Mouse (Mus musculus): ENCODE data around the gene Zfp839. TPM values are rescaled to one million over a fixed set of nuclear protein-coding genes. Genes with fewer than 3 reads are reported as not detected.
"Not testable (repeated sequence)": the region's sequence is repeated elsewhere in the genome, so short reads cannot be mapped to it uniquely, and the experiment has no call there.

The Zfp839 gene
- polyA plus RNA-seq, 1 experiment from 2014 or later, result 2.2 TPM

GRCm38 (mm10) chr12:110854786-110855737 is 5.0 kb downstream of the Zfp839 start:
- H3K4me2 ChIP-seq (ENCODE audit: low read depth, low read length), result no peak overlapping the region
- no peaks in the 10 kb centered on the region for H3K4me1 ChIP-seq (ENCODE audit: control insufficient read depth, insufficient read depth, low read length)
- 88% methylated on average over 32 of the region's 32 CpGs for WGBS
- ATAC-seq (replicated peaks; ENCODE audit: insufficient number of reproducible peaks, low FRiP score, low TSS enrichment, low read depth) (no peak), DNase-seq (ENCODE audit: low spot score) (no peak)
- H3K27ac ChIP-seq (replicated peaks; ENCODE audit: low read depth, low read length), result no peak overlapping the region
- H3K4me3 ChIP-seq (ENCODE audit: low read depth, low read length), result no peak overlapping the region
- no peaks in the 10 kb centered on the region for H3K27me3 ChIP-seq (ENCODE audit: control insufficient read depth, insufficient read depth, low read length)
- H3K36me3 ChIP-seq (replicated peaks; ENCODE audit: control insufficient read depth, insufficient read depth, low read depth, low read length), result no peaks in the 10 kb centered on the region
- H3K9ac ChIP-seq (replicated peaks; ENCODE audit: low read length), result no peak overlapping the region
- no peaks in the 10 kb centered on the region for H3K9me3 ChIP-seq (replicated peaks; ENCODE audit: control insufficient read depth, low read length)

- 74% methylated on average over 7 of the region's 7 CpGs for WGBS
- H3K27me3 ChIP-seq (ENCODE audit: control insufficient read depth, insufficient read depth, low read length), result no peaks in the 10 kb centered on the region
- no peaks in the 10 kb centered on the region for H3K36me3 ChIP-seq (replicated peaks; ENCODE audit: control insufficient read depth, insufficient read depth, low read depth, low read length)
- no peaks in the 10 kb centered on the region for H3K4me1 ChIP-seq (ENCODE audit: control insufficient read depth, insufficient read depth, low read length)
- H3K27ac ChIP-seq (replicated peaks; ENCODE audit: low read depth, low read length), result no peak overlapping the region
- no peaks in the 10 kb centered on the region for H3K9me3 ChIP-seq (replicated peaks; ENCODE audit: control insufficient read depth, low read length)
- ATAC-seq (replicated peaks; ENCODE audit: insufficient number of reproducible peaks, low FRiP score, low TSS enrichment, low read depth), result no peak
- no peak overlapping the region for H3K4me2 ChIP-seq (ENCODE audit: low read depth, low read length)
- H3K9ac ChIP-seq (replicated peaks; ENCODE audit: low read length), result no peak overlapping the region
- DNase-seq (ENCODE audit: low spot score), result no peak
- no peak overlapping the region for H3K4me3 ChIP-seq (ENCODE audit: low read depth, low read length)
Observed at GRCm38 (mm10) chr12:110857196-110857595, 7.1 kb downstream of the Zfp839 start.

GRCm38 (mm10) chr12:110858681-110859080 is 8.6 kb downstream of the Zfp839 start:
- not testable (repeated sequence) for ATAC-seq (replicated peaks; ENCODE audit: insufficient number of reproducible peaks, low FRiP score, low TSS enrichment, low read depth)
- WGBS, result 94% methylated on average over 15 of the region's 15 CpGs

DNA sequence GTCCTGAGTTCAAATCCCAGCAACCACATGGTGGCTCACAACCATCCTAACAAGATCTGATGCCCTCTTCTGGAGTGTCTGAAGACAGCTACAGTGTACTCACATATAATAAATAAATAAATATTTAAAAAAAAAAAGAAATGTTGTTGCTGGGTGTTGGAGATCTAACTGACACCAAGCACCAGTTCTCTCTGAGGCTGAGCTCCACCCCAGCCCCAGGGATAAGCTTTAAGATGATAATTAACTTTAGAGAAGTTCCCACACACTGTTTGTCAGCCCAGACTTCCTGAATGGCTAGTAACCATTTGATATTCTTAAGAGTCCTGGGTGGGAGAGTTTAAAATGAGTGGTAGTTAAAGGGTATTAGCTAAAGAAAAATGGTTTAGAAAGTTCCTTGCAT is 10.2 kb downstream of the Zfp839 start:
- Histone ChIP-seq H3K27ac (replicated peaks; ENCODE audit: low read depth, low read length) (no peak overlapping the region), H3K27me3 (ENCODE audit: control insufficient read depth, insufficient read depth, low read length) (no peaks in the 10 kb centered on the region), H3K4me3 (ENCODE audit: low read depth, low read length) (no peak overlapping the region), H3K9me3 (replicated peaks; ENCODE audit: control insufficient read depth, low read length) (no peaks in the 10 kb centered on the region), H3K9ac (replicated peaks; ENCODE audit: low read length) (no peak overlapping the region), H3K36me3 (replicated peaks; ENCODE audit: control insufficient read depth, insufficient read depth, low read depth, low read length) (no peaks in the 10 kb centered on the region), H3K4me2 (ENCODE audit: low read depth, low read length) (no peak overlapping the region), H3K4me1 (ENCODE audit: control insufficient read depth, insufficient read depth, low read length) (no peaks in the 10 kb centered on the region)
- ATAC-seq (replicated peaks; ENCODE audit: insufficient number of reproducible peaks, low FRiP score, low TSS enrichment, low read depth), result no peak
- DNase-seq (ENCODE audit: low spot score), result no peak

More at GRCm38 (mm10) chr12:110858681-110859080, 8.6 kb downstream of the Zfp839 start:
- not testable (repeated sequence) for H3K27ac ChIP-seq (replicated peaks; ENCODE audit: low read depth, low read length); H3K9me3 ChIP-seq (replicated peaks; ENCODE audit: control insufficient read depth, low read length); H3K27me3 ChIP-seq (ENCODE audit: control insufficient read depth, insufficient read depth, low read length); H3K4me1 ChIP-seq (ENCODE audit: control insufficient read depth, insufficient read depth, low read length); H3K4me3 ChIP-seq (ENCODE audit: low read depth, low read length); DNase-seq (ENCODE audit: low spot score); H3K4me2 ChIP-seq (ENCODE audit: low read depth, low read length); H3K9ac ChIP-seq (replicated peaks; ENCODE audit: low read length); H3K36me3 ChIP-seq (replicated peaks; ENCODE audit: control insufficient read depth, insufficient read depth, low read depth, low read length)

- WGBS, result 72% methylated on average over 7 of the region's 7 CpGs
- no peaks in the 10 kb centered on the region for H3K9me3 ChIP-seq (replicated peaks; ENCODE audit: control insufficient read depth, low read length)
Observed at GRCm38 (mm10) chr12:110861256-110861655, 11.2 kb downstream of the Zfp839 start.

DNA sequence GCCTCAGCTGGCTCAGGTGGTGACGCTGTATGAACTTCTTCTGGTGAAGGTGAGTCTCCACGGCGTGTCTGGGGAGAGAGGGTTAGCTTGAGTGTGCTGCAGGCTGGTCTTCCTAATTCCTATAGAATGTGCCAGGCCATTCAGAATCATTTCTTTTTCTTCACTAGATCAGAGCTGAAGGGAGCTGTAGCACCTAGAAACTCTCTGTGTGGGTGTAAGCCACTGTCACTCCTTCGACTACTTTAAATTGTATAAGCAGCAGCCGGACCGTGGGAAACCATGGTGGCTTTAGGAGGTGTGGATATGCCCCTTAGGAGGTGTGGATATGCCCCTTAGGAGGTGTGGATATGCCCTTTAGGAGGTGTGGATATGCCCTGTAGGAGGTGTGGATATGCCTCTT is 14.0 kb downstream of the Zfp839 start:
- Histone ChIP-seq H3K36me3 (replicated peaks; ENCODE audit: control insufficient read depth, insufficient read depth, low read depth, low read length) (peaks cover 3% of the 10 kb centered on the region), H3K4me3 (ENCODE audit: low read depth, low read length) (no peak overlapping the region), H3K27ac (replicated peaks; ENCODE audit: low read depth, low read length) (no peak overlapping the region), H3K4me2 (ENCODE audit: low read depth, low read length) (no peak overlapping the region), H3K4me1 (ENCODE audit: control insufficient read depth, insufficient read depth, low read length) (no peaks in the 10 kb centered on the region), H3K9ac (replicated peaks; ENCODE audit: low read length) (no peak overlapping the region), H3K27me3 (ENCODE audit: control insufficient read depth, insufficient read depth, low read length) (no peaks in the 10 kb centered on the region), H3K9me3 (replicated peaks; ENCODE audit: control insufficient read depth, low read length) (no peaks in the 10 kb centered on the region)
- ATAC-seq (replicated peaks; ENCODE audit: insufficient number of reproducible peaks, low FRiP score, low TSS enrichment, low read depth), result no peak
- DNase-seq (ENCODE audit: low spot score), result no peak
- WGBS, result 91% methylated on average over 6 of the region's 6 CpGs

More at GRCm38 (mm10) chr12:110861256-110861655, 11.2 kb downstream of the Zfp839 start:
- Histone ChIP-seq H3K27ac (replicated peaks; ENCODE audit: low read depth, low read length) (no peak overlapping the region), H3K27me3 (ENCODE audit: control insufficient read depth, insufficient read depth, low read length) (no peaks in the 10 kb centered on the region), H3K9ac (replicated peaks; ENCODE audit: low read length) (no peak overlapping the region), H3K4me1 (ENCODE audit: control insufficient read depth, insufficient read depth, low read length) (no peaks in the 10 kb centered on the region), H3K36me3 (replicated peaks; ENCODE audit: control insufficient read depth, insufficient read depth, low read depth, low read length) (no peaks in the 10 kb centered on the region; the same call in 1 of the 2 replicates), H3K4me3 (ENCODE audit: low read depth, low read length) (no peak overlapping the region), H3K4me2 (ENCODE audit: low read depth, low read length) (no peak overlapping the region)
- no peak for ATAC-seq (replicated peaks; ENCODE audit: insufficient number of reproducible peaks, low FRiP score, low TSS enrichment, low read depth)
- no peak for DNase-seq (ENCODE audit: low spot score)

GRCm38 (mm10) chr12:110865571-110865970 is 15.5 kb downstream of the Zfp839 start:
- H3K9ac ChIP-seq (replicated peaks; ENCODE audit: low read length), result no peak overlapping the region
- no peaks in the 10 kb centered on the region for H3K27me3 ChIP-seq (ENCODE audit: control insufficient read depth, insufficient read depth, low read length)
- peaks cover 3% of the 10 kb centered on the region for H3K36me3 ChIP-seq (replicated peaks; ENCODE audit: control insufficient read depth, insufficient read depth, low read depth, low read length)
- no peak overlapping the region for H3K4me2 ChIP-seq (ENCODE audit: low read depth, low read length)
- DNase-seq (ENCODE audit: low spot score) (no peak), ATAC-seq (replicated peaks; ENCODE audit: insufficient number of reproducible peaks, low FRiP score, low TSS enrichment, low read depth) (0 out of 2 replicates have a peak, but pooled peaks have one; percentile 21)
- no peak overlapping the region for H3K4me3 ChIP-seq (ENCODE audit: low read depth, low read length)
- 63% methylated on average over 5 of the region's 6 CpGs for WGBS
- H3K9me3 ChIP-seq (replicated peaks; ENCODE audit: control insufficient read depth, low read length), result no peaks in the 10 kb centered on the region
- H3K27ac ChIP-seq (replicated peaks; ENCODE audit: low read depth, low read length), result no peak overlapping the region
- H3K4me1 ChIP-seq (ENCODE audit: control insufficient read depth, insufficient read depth, low read length), result no peaks in the 10 kb centered on the region

DNA sequence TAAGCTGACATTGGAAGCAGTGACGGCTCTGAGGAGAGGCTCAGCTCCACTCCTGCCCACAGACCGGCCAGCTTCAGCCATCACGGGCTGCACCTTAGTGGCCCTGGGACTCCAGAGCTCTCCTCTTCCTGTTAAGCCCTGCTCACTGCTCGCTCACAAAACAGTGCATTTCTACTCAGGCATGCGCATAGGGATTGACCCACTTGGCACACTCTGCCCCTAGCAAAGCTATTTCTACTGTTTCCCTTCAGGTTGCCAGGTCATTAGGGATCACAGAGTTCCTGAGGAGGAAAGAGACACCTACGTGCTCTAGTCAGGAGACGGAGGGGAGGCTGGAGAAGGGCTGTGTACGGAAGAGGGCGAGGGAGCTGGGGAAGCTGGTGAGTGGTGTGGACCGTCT is 15.9 kb downstream of the Zfp839 start:
- Histone ChIP-seq H3K27me3 (ENCODE audit: control insufficient read depth, insufficient read depth, low read length) (no peaks in the 10 kb centered on the region), H3K36me3 (replicated peaks; ENCODE audit: control insufficient read depth, insufficient read depth, low read depth, low read length) (peaks cover 3% of the 10 kb centered on the region)
- WGBS, result 84% methylated on average over 10 of the region's 10 CpGs

More for the DNA sequence above, 15.9 kb downstream of the Zfp839 start:
- ATAC-seq (replicated peaks; ENCODE audit: insufficient number of reproducible peaks, low FRiP score, low TSS enrichment, low read depth) (no peak), DNase-seq (ENCODE audit: low spot score) (no peak)
- Histone ChIP-seq H3K4me1 (ENCODE audit: control insufficient read depth, insufficient read depth, low read length) (no peaks in the 10 kb centered on the region), H3K4me2 (ENCODE audit: low read depth, low read length) (no peak overlapping the region), H3K9me3 (replicated peaks; ENCODE audit: control insufficient read depth, low read length) (no peaks in the 10 kb centered on the region), H3K4me3 (ENCODE audit: low read depth, low read length) (no peak overlapping the region), H3K27ac (replicated peaks; ENCODE audit: low read depth, low read length) (no peak overlapping the region), H3K9ac (replicated peaks; ENCODE audit: low read length) (no peak overlapping the region)
